In genomic region chr7:99739276-99739675, GRCm38 (mm10) we compare ENCODE assay signal across 25 mouse cellular contexts. TPM values are rescaled to one million over a fixed set of nuclear protein-coding genes. Genes with fewer than 3 reads are reported as not detected.
DNase-seq lines count a peak whose midpoint lies in the region; ATAC-seq and TF ChIP-seq lines count a peak whose summit lies in the region.
"Had no signal": no experiment of that assay in that cellular context is flagged by ENCODE, and none has a peak within 500 bp of the region (broad histone marks: within the 10 kb centered on the region; RNA-seq: fewer than 3 reads in every experiment).

No protein-coding gene starts in this region.

- no peak overlapping the region for H3K4me3 ChIP-seq in kidney, postnatal 0 days (replicated peaks; ENCODE audit: low read depth, low read length)
- H3K4me3 ChIP-seq in kidney, embryonic 15.5 days (replicated peaks) = no peak overlapping the region
- no peak overlapping the region for H3K4me3 ChIP-seq in intestine, embryonic 16.5 days (ENCODE audit: low read length)
- H3K4me3 ChIP-seq in midbrain, embryonic 16.5 days (ENCODE audit: low read depth, low read length) = no peak overlapping the region
- H3K4me3 ChIP-seq: embryonic facial prominence, embryonic 10.5 days; erythroblast, embryonic 14.5 days; hindbrain, embryonic 13.5 days; limb, embryonic 12.5 days; megakaryocyte, embryonic 14.5 days; neural tube, embryonic 12.5 days had no signal

- no peak overlapping the region for H3K4me2 ChIP-seq in kidney, postnatal 0 days (ENCODE audit: low read length)
- H3K4me2 ChIP-seq in kidney, embryonic 15.5 days = no peak overlapping the region
- no peak overlapping the region for H3K4me2 ChIP-seq in intestine, embryonic 16.5 days (ENCODE audit: low read depth, low read length)
- no peak overlapping the region for H3K4me2 ChIP-seq in midbrain, embryonic 16.5 days (ENCODE audit: low read length)
- H3K4me2 ChIP-seq: hindbrain, embryonic 13.5 days; limb, embryonic 12.5 days; neural tube, embryonic 12.5 days had no signal

- H3K27ac ChIP-seq in kidney, postnatal 0 days = no peak overlapping the region
- no peak overlapping the region for H3K27ac ChIP-seq in kidney, embryonic 15.5 days
- no peak overlapping the region for H3K27ac ChIP-seq in intestine, embryonic 16.5 days (ENCODE audit: low read length)
- no peak overlapping the region for H3K27ac ChIP-seq in midbrain, embryonic 16.5 days (ENCODE audit: low read length)
- H3K27ac ChIP-seq: embryonic facial prominence, embryonic 10.5 days; hindbrain, embryonic 13.5 days; limb, embryonic 12.5 days; liver, embryonic 14.5 days; neural tube, embryonic 12.5 days had no signal

- no peaks in the 10 kb centered on the region for H3K9me3 ChIP-seq in kidney, postnatal 0 days (replicated peaks; ENCODE audit: low read length)
- no peaks in the 10 kb centered on the region for H3K9me3 ChIP-seq in kidney, embryonic 15.5 days (replicated peaks)
- H3K9me3 ChIP-seq in intestine, embryonic 16.5 days (ENCODE audit: control insufficient read depth, low read length) = no peaks in the 10 kb centered on the region
- H3K9me3 ChIP-seq in midbrain, embryonic 16.5 days (replicated peaks; ENCODE audit: control insufficient read depth, low read length, poor library complexity, severe bottlenecking) = no peaks in the 10 kb centered on the region
- H3K9me3 ChIP-seq: embryonic facial prominence, embryonic 10.5 days; hindbrain, embryonic 13.5 days; limb, embryonic 12.5 days; neural tube, embryonic 12.5 days had no signal

- peak; percentile 66 for DNase-seq in kidney, postnatal 0 days (ENCODE audit: low spot score)
- peak; percentile 39 for DNase-seq in right cerebral cortex, adult 18-20 months
- no peak for DNase-seq in right cerebral cortex, postnatal 14 days
- DNase-seq in lung, postnatal 36 days = peak; percentile 1
- no peak for DNase-seq in adrenal gland, adult 2 months
- DNase-seq: adrenal gland, postnatal 25 days; cerebellum, postnatal 14 days; kidney, adult 18-20 months; thymus, postnatal 14 days had no signal

- no peak overlapping the region for H3K9ac ChIP-seq in kidney, postnatal 0 days (ENCODE audit: low read depth, low read length)
- H3K9ac ChIP-seq in kidney, embryonic 15.5 days = no peak overlapping the region
- no peak overlapping the region for H3K9ac ChIP-seq in intestine, embryonic 16.5 days (ENCODE audit: low read depth, low read length)
- no peak overlapping the region for H3K9ac ChIP-seq in midbrain, embryonic 16.5 days (ENCODE audit: low read depth, low read length)
- H3K9ac ChIP-seq: hindbrain, embryonic 13.5 days; limb, embryonic 12.5 days; liver, embryonic 14.5 days; neural tube, embryonic 12.5 days had no signal

- no peaks in the 10 kb centered on the region for H3K36me3 ChIP-seq in kidney, postnatal 0 days (ENCODE audit: insufficient read depth, low read length)
- H3K36me3 ChIP-seq in kidney, embryonic 15.5 days = no peaks in the 10 kb centered on the region
- no peaks in the 10 kb centered on the region for H3K36me3 ChIP-seq in intestine, embryonic 16.5 days (ENCODE audit: control insufficient read depth, insufficient read depth, low read length)
- no peaks in the 10 kb centered on the region for H3K36me3 ChIP-seq in midbrain, embryonic 16.5 days (ENCODE audit: control insufficient read depth, insufficient read depth, low read length)
- H3K36me3 ChIP-seq: embryonic facial prominence, embryonic 10.5 days; hindbrain, embryonic 13.5 days; limb, embryonic 12.5 days; neural tube, embryonic 12.5 days had no signal

- H3K4me1 ChIP-seq in kidney, postnatal 0 days (replicated peaks; ENCODE audit: insufficient read depth, low read length) = no peaks in the 10 kb centered on the region
- peaks cover 13% of the 10 kb centered on the region for H3K4me1 ChIP-seq in kidney, embryonic 15.5 days
- H3K4me1 ChIP-seq in intestine, embryonic 16.5 days (ENCODE audit: control insufficient read depth, insufficient read depth, low read length) = no peaks in the 10 kb centered on the region
- no peaks in the 10 kb centered on the region for H3K4me1 ChIP-seq in midbrain, embryonic 16.5 days (ENCODE audit: control insufficient read depth, insufficient read depth, low read length)
- H3K4me1 ChIP-seq: limb, embryonic 12.5 days; neural tube, embryonic 12.5 days had no signal

- WGBS in kidney, postnatal 0 days = 40% methylated on average over 9 of the region's 9 CpGs
- whole genome bisulfite sequencing in kidney, embryonic 15.5 days = 46% methylated on average over 9 of the region's 9 CpGs
- WGBS in intestine, embryonic 16.5 days = 36% methylated on average over 9 of the region's 9 CpGs
- 48% methylated on average over 9 of the region's 9 CpGs for WGBS in midbrain, embryonic 16.5 days

- no peak for ATAC-seq in kidney, postnatal 0 days (replicated peaks; ENCODE audit: low FRiP score, low read depth)
- ATAC-seq in kidney, embryonic 15.5 days (replicated peaks; ENCODE audit: low FRiP score) = no peak
- ATAC-seq in intestine, embryonic 16.5 days = peak; percentile 40; the same call in 1 of the 2 replicates
- no peak for ATAC-seq in midbrain, embryonic 16.5 days

- no peak for TF ChIP-seq CTCF in kidney, postnatal 0 days (IDR thresholded peaks at IDR 0.05; ENCODE audit: low read depth)

- H3K27me3 ChIP-seq in kidney, postnatal 0 days (ENCODE audit: insufficient read depth, low read length) = no peaks in the 10 kb centered on the region
- no peaks in the 10 kb centered on the region for H3K27me3 ChIP-seq in kidney, embryonic 15.5 days
- H3K27me3 ChIP-seq in intestine, embryonic 16.5 days (replicated peaks; ENCODE audit: control insufficient read depth, insufficient read depth, low read length) = no peaks in the 10 kb centered on the region
- no peaks in the 10 kb centered on the region for H3K27me3 ChIP-seq in midbrain, embryonic 16.5 days (ENCODE audit: control insufficient read depth, insufficient read depth, low read depth, low read length)
- H3K27me3 ChIP-seq: hindbrain, embryonic 13.5 days; limb, embryonic 12.5 days; neural tube, embryonic 12.5 days had no signal

RNA-seq across cellular contexts. Expression of gene Olfr520, which starts 9.2 kb away (rescaled TPM):
- not detected in 2 replicates for polyA plus RNA-seq in kidney, postnatal 0 days (2015; fragmentation: Nextera tagmentation; extraction: Ambion mirVana)
- polyA plus RNA-seq in kidney, embryonic 15.5 days (2015; fragmentation: Nextera tagmentation; extraction: Ambion mirVana) = not detected in 2 replicates
- polyA plus RNA-seq in intestine, embryonic 16.5 days (2015; fragmentation: Nextera tagmentation; extraction: Ambion mirVana) = not detected in 2 replicates
- polyA plus RNA-seq in midbrain, embryonic 16.5 days (2015; fragmentation: Nextera tagmentation; extraction: Ambion mirVana) = not detected in 2 replicates
- total RNA-seq in adrenal gland, adult 2 months (2021) = not detected
- not detected in 2 replicates for polyA plus RNA-seq in adrenal gland, adult 2 months (2012; rRNA removed)
- total RNA-seq: adrenal gland, postnatal 25 days; ES-E14; granulocyte monocyte progenitor cell, adult 5-6 weeks had no signal
- polyA plus RNA-seq: embryonic facial prominence, embryonic 10.5 days; erythroblast, embryonic 14.5 days; heart, embryonic 14.5 days; hindbrain, embryonic 13.5 days; large intestine, adult 2 months; limb, embryonic 12.5 days; liver, embryonic 14.5 days; neural tube, embryonic 12.5 days; spleen, adult 2 months; stomach, embryonic 16.5 days had no signal

RNA-seq across cellular contexts. Expression of gene Olfr521, which starts 24.0 kb away (rescaled TPM):
- not detected in 2 replicates for polyA plus RNA-seq in kidney, postnatal 0 days (2015; fragmentation: Nextera tagmentation; extraction: Ambion mirVana)
- not detected in 2 replicates for polyA plus RNA-seq in kidney, embryonic 15.5 days (2015; fragmentation: Nextera tagmentation; extraction: Ambion mirVana)
- not detected in 2 replicates for polyA plus RNA-seq in intestine, embryonic 16.5 days (2015; fragmentation: Nextera tagmentation; extraction: Ambion mirVana)
- polyA plus RNA-seq in midbrain, embryonic 16.5 days (2015; fragmentation: Nextera tagmentation; extraction: Ambion mirVana) = not detected in 2 replicates
- not detected for total RNA-seq in adrenal gland, adult 2 months (2021)
- not detected in 2 replicates for polyA plus RNA-seq in adrenal gland, adult 2 months (2012; rRNA removed)
- total RNA-seq: adrenal gland, postnatal 25 days; ES-E14; granulocyte monocyte progenitor cell, adult 5-6 weeks had no signal
- polyA plus RNA-seq: embryonic facial prominence, embryonic 10.5 days; erythroblast, embryonic 14.5 days; heart, embryonic 14.5 days; hindbrain, embryonic 13.5 days; large intestine, adult 2 months; limb, embryonic 12.5 days; liver, embryonic 14.5 days; neural tube, embryonic 12.5 days; spleen, adult 2 months; stomach, embryonic 16.5 days had no signal

RNA-seq across cellular contexts. Expression of gene Slco2b1, which starts 28.1 kb away (rescaled TPM):
- polyA plus RNA-seq in kidney, postnatal 0 days (2015; fragmentation: Nextera tagmentation; extraction: Ambion mirVana) = 4.0 and 4.3 TPM in 2 replicates
- polyA plus RNA-seq in kidney, embryonic 15.5 days (2015; fragmentation: Nextera tagmentation; extraction: Ambion mirVana) = 2.4 and 2.8 TPM in 2 replicates
- 3.0 and 3.7 TPM in 2 replicates for polyA plus RNA-seq in intestine, embryonic 16.5 days (2015; fragmentation: Nextera tagmentation; extraction: Ambion mirVana)
- polyA plus RNA-seq in midbrain, embryonic 16.5 days (2015; fragmentation: Nextera tagmentation; extraction: Ambion mirVana) = 5.9 and 6.5 TPM in 2 replicates
- 10 to 100 TPM; 22.9 to 23.0 TPM for total RNA-seq in adrenal gland, adult 2 months (2021)
- 34.6 and 49.7 TPM in 2 replicates for polyA plus RNA-seq in adrenal gland, adult 2 months (2012; rRNA removed)
- total RNA-seq: granulocyte monocyte progenitor cell, adult 5-6 weeks had no signal
- polyA plus RNA-seq: erythroblast, embryonic 14.5 days had no signal

Comparison
In these comparisons a context has a peak if more than half of its experiments do, and no peak if none do; other contexts are left out.
1. DNase-seq: peak in kidney, postnatal 0 days (single experiment), right cerebral cortex, adult 18-20 months (single experiment) and lung, postnatal 36 days (single experiment); none in right cerebral cortex, postnatal 14 days (single experiment) and adrenal gland, adult 2 months (single experiment).